Mouse (Mus musculus) midbrain, postnatal 0 days (tissue): ENCODE measurements around the gene Rims4. TPM values are rescaled to one million over a fixed set of nuclear protein-coding genes. Genes with fewer than 3 reads are reported as not detected.

ENCODE experiments used
- ATAC-seq: fragments of 200-750 bp; cut with Nextera tagmentation; 2 replicates; pipeline ENCODE4 v1.8.0; 2017; ENCODE audit warnings: moderate number of reproducible peaks, mild to moderate bottlenecking, moderate TSS enrichment, moderate library complexity; ENCODE audit not compliant: low FRiP score
- DNase-seq: peaks from one replicate; pipeline ENCODE4 v3.0.0-alpha.2; 2015; ENCODE audit warnings: low spot score
- H3K27ac ChIP-seq: fragments of 300-500 bp; sonication (generic); 2 replicates; pipeline ENCODE4 v1.5.1; 2014; ENCODE audit warnings: low read depth, mild to moderate bottlenecking, low read length, mixed read lengths
- H3K27me3 ChIP-seq: fragments of 300-500 bp; sonication (generic); 2 replicates; pipeline ENCODE4 v1.6.1; 2014; ENCODE audit warnings: low read length, control low read depth, mixed read lengths; ENCODE audit not compliant: insufficient read depth
- H3K36me3 ChIP-seq: fragments of 300-500 bp; sonication (generic); 2 replicates; pipeline ENCODE4 v1.6.1; 2014; ENCODE audit warnings: low read length, control low read depth, mixed read lengths; ENCODE audit not compliant: insufficient read depth
- H3K4me1 ChIP-seq: fragments of 300-500 bp; sonication (generic); 2 replicates; pipeline ENCODE4 v1.6.1; 2014; ENCODE audit warnings: mild to moderate bottlenecking, control low read depth, antibody characterized with exemption, low read length, mixed read lengths; ENCODE audit not compliant: insufficient read depth
- H3K4me2 ChIP-seq: fragments of 300-500 bp; sonication (generic); 2 replicates; pipeline ENCODE4 v1.6.1; 2014; ENCODE audit warnings: low read depth, mild to moderate bottlenecking, low read length, mixed read lengths; ENCODE audit not compliant: poor library complexity, severe bottlenecking
- H3K4me3 ChIP-seq: fragments of 300-500 bp; sonication (generic); 2 replicates; pipeline ENCODE4 v1.5.1; 2014; ENCODE audit warnings: low read depth, mild to moderate bottlenecking, low read length, moderate library complexity
- H3K9ac ChIP-seq: fragments of 300-500 bp; sonication (generic); replicated peaks from 2 replicates; pipeline ENCODE4 v1.6.1; 2014; ENCODE audit warnings: mild to moderate bottlenecking, low read length, moderate library complexity, mixed read lengths; ENCODE audit not compliant: poor library complexity, severe bottlenecking
- H3K9me3 ChIP-seq: fragments of 300-500 bp; sonication (generic); 2 replicates; pipeline ENCODE4 v1.6.1; 2016; ENCODE audit warnings: low read length, control low read depth
- CTCF ChIP-seq: IDR thresholded peaks from 2 replicates; pipeline ENCODE4 v1.5.1; 2016; ENCODE audit warnings: antibody characterized with exemption, mild to moderate bottlenecking
- WGBS: fragments of 180-500 bp; shearing (Covaris S2); extraction: QIAGEN DNeasy Blood & Tissue Kit; methylation state at CpG from one replicate; pipeline ENCODE4 v1.1.7; 2014; 5-methylcytosine and 5-hydroxymethylcytosine counted together
- polyA plus RNA-seq: library from polyadenylated mRNA; unstranded; fragments of >200 nt; fragmentation: Nextera tagmentation; extraction: Ambion mirVana; gene quantifications from 2 replicates; pipeline ENCODE4 v1.2.1, GENCODE M21; 2015
- total RNA-seq: library from RNA; depleted of rRNA; stranded (reverse); fragments of >200 nt; gene quantifications from 2 replicates; pipeline ENCODE4 v1.2.3, GENCODE M21; 2014; rRNA removed

Rims4 gene
- total RNA-seq (85.1 and 85.3 TPM in 2 replicates), polyA plus RNA-seq (18.4 and 22.8 TPM in 2 replicates)

GRCm38 (mm10) chr2:163918317-163919258 is at the start of gene Rims4:
Gene Rims4, minus strand, starts transcription at chr2:163918683.
- peak; percentile 77 for DNase-seq
- Histone ChIP-seq H3K27me3 (no peaks in the 10 kb centered on the region), H3K4me3 (peak within 1 kb of the TSS; percentile 81), H3K4me2 (peak within 1 kb of the TSS; percentile 64), H3K4me1 (peaks cover 17% of the 10 kb centered on the region), H3K9ac (peak within 1 kb of the TSS; percentile 84), H3K9me3 (no peaks in the 10 kb centered on the region), H3K36me3 (no peaks in the 10 kb centered on the region), H3K27ac (peak within 1 kb of the TSS; percentile 43)
- WGBS = under 1% methylated on average over 66 of the region's 115 CpGs
- ATAC-seq = peak; percentile 84; the same call in 1 of the 2 replicates
- no peak for TF ChIP-seq CTCF

GRCm38 (mm10) chr2:163965706-163966105 is 47.2 kb upstream of the Rims4 start:
- Histone ChIP-seq H3K4me3 (no peak overlapping the region), H3K36me3 (no peaks in the 10 kb centered on the region), H3K27me3 (no peaks in the 10 kb centered on the region), H3K27ac (no peak overlapping the region), H3K9ac (no peak overlapping the region), H3K4me1 (no peaks in the 10 kb centered on the region), H3K4me2 (no peak overlapping the region), H3K9me3 (no peaks in the 10 kb centered on the region)
- DNase-seq (no peak), ATAC-seq (no peak)
- no peak for TF ChIP-seq CTCF
- 77% methylated on average over 7 of the region's 7 CpGs for WGBS

GRCm38 (mm10) chr2:163964606-163965560 is 46.4 kb upstream of the Rims4 start:
- Histone ChIP-seq H3K4me3 (no peak overlapping the region), H3K27me3 (no peaks in the 10 kb centered on the region), H3K9ac (no peak overlapping the region), H3K27ac (no peak overlapping the region), H3K4me1 (no peaks in the 10 kb centered on the region), H3K4me2 (no peak overlapping the region), H3K36me3 (no peaks in the 10 kb centered on the region), H3K9me3 (no peaks in the 10 kb centered on the region)
- 64% methylated on average over 19 of the region's 19 CpGs for whole genome bisulfite sequencing
- peak; percentile 66 for DNase-seq
- ATAC-seq = no peak
- no peak for TF ChIP-seq CTCF

GRCm38 (mm10) chr2:163953622-163954310 is 35.3 kb upstream of the Rims4 start:
- 78% methylated on average over 7 of the region's 7 CpGs for WGBS

GRCm38 (mm10) chr2:163951770-163952169 is 33.3 kb upstream of the Rims4 start:
- Histone ChIP-seq H3K9ac (no peak overlapping the region), H3K36me3 (no peaks in the 10 kb centered on the region), H3K4me1 (no peaks in the 10 kb centered on the region), H3K4me3 (no peak overlapping the region), H3K9me3 (no peaks in the 10 kb centered on the region), H3K27ac (no peak overlapping the region), H3K4me2 (no peak overlapping the region), H3K27me3 (no peaks in the 10 kb centered on the region)
- WGBS = 25% methylated on average over 4 of the region's 4 CpGs
- DNase-seq (peak; percentile 76), ATAC-seq (no peak)
- TF ChIP-seq CTCF = peak; percentile 94

More at GRCm38 (mm10) chr2:163953622-163954310, 35.3 kb upstream of the Rims4 start:
- no peak overlapping the region for H3K4me2 ChIP-seq
- no peaks in the 10 kb centered on the region for H3K9me3 ChIP-seq
- ATAC-seq = no peak
- TF ChIP-seq CTCF = no peak
- H3K4me3 ChIP-seq = no peak overlapping the region
- no peaks in the 10 kb centered on the region for H3K27me3 ChIP-seq
- DNase-seq = no peak
- no peaks in the 10 kb centered on the region for H3K36me3 ChIP-seq
- H3K9ac ChIP-seq = no peak overlapping the region
- H3K27ac ChIP-seq = no peak overlapping the region
- no peaks in the 10 kb centered on the region for H3K4me1 ChIP-seq
